7 mouse cellular contexts compared by ENCODE assay signal in genomic region chr8:70234781-70235128, GRCm38 (mm10). TPM values are rescaled to one million over a fixed set of nuclear protein-coding genes. Genes with fewer than 3 reads are reported as not detected.
DNase-seq lines count a peak whose midpoint lies in the region; ATAC-seq and TF ChIP-seq lines count a peak whose summit lies in the region.

No protein-coding gene starts in this region.

- peaks cover 18% of the 10 kb centered on the region for H3K36me3 ChIP-seq in lung, embryonic 16.5 days (ENCODE audit: control insufficient read depth, insufficient read depth, low read length)
- H3K36me3 ChIP-seq in forebrain, embryonic 11.5 days (ENCODE audit: control insufficient read depth, insufficient read depth, low read length): peaks cover 12% of the 10 kb centered on the region; the same call in 1 of the 2 replicates
- peaks cover 52% of the 10 kb centered on the region for H3K36me3 ChIP-seq in limb, embryonic 12.5 days
- H3K36me3 ChIP-seq in small intestine, adult 2 months (ENCODE audit: control insufficient read depth, insufficient read depth, low read length): peaks cover 17% of the 10 kb centered on the region

- no peaks in the 10 kb centered on the region for H3K27me3 ChIP-seq in lung, embryonic 16.5 days (ENCODE audit: control insufficient read depth, insufficient read depth, low read depth, low read length)
- no peaks in the 10 kb centered on the region for H3K27me3 ChIP-seq in forebrain, embryonic 11.5 days (ENCODE audit: control insufficient read depth, insufficient read depth, low read length)
- H3K27me3 ChIP-seq in limb, embryonic 12.5 days: no peaks in the 10 kb centered on the region
- no peaks in the 10 kb centered on the region for H3K27me3 ChIP-seq in small intestine, adult 2 months (ENCODE audit: control insufficient read depth, insufficient read depth, low read length)

- no peak for TF ChIP-seq CTCF in small intestine, adult 2 months (IDR thresholded peaks at IDR 0.05; ENCODE audit: extremely low read depth, insufficient read length, insufficient replicate concordance, low read depth, low read length)

- no peak for ATAC-seq in lung, embryonic 16.5 days (ENCODE audit: low read depth)
- no peak; the same call in 1 of the 2 replicates for ATAC-seq in forebrain, embryonic 11.5 days (replicated peaks; ENCODE audit: low FRiP score)
- ATAC-seq in limb, embryonic 12.5 days (ENCODE audit: insufficient number of reproducible peaks, insufficient read depth, low FRiP score, low TSS enrichment, low read depth): no peak; the same call in 1 of the 2 replicates

- H3K4me1 ChIP-seq in lung, embryonic 16.5 days (replicated peaks; ENCODE audit: control insufficient read depth, insufficient read depth, low read length): peaks cover 13% of the 10 kb centered on the region
- H3K4me1 ChIP-seq in forebrain, embryonic 11.5 days (replicated peaks; ENCODE audit: control insufficient read depth, insufficient read depth, low read length): peaks cover 10% of the 10 kb centered on the region
- peaks cover 19% of the 10 kb centered on the region for H3K4me1 ChIP-seq in limb, embryonic 12.5 days (replicated peaks)
- H3K4me1 ChIP-seq in small intestine, adult 2 months (ENCODE audit: control insufficient read depth, insufficient read depth, insufficient read length, low read length): peaks cover 4% of the 10 kb centered on the region; the same call in 1 of the 2 replicates

- WGBS in lung, embryonic 16.5 days: under 1% methylated on average over 15 of the region's 15 CpGs
- 1% methylated on average over 15 of the region's 15 CpGs for WGBS in forebrain, embryonic 11.5 days
- WGBS in limb, embryonic 12.5 days: under 1% methylated on average over 15 of the region's 15 CpGs
- WGBS in small intestine, adult 2 months: 1% methylated on average over 15 of the region's 15 CpGs

- no peak for DNase-seq in lung, postnatal 10 days
- no peak for DNase-seq in forebrain, embryonic 11.5 days (ENCODE audit: low spot score)
- no peak for DNase-seq in embryo, embryonic 10.5 days (ENCODE audit: low spot score)
- DNase-seq in left cerebral cortex, postnatal 36 days (ENCODE audit: low spot score in 2 of 2): no peak

- H3K9me3 ChIP-seq in lung, embryonic 16.5 days (ENCODE audit: control insufficient read depth, low read length): no peaks in the 10 kb centered on the region
- no peaks in the 10 kb centered on the region for H3K9me3 ChIP-seq in forebrain, embryonic 11.5 days (ENCODE audit: control insufficient read depth, low read length)
- H3K9me3 ChIP-seq in limb, embryonic 12.5 days: no peaks in the 10 kb centered on the region

- H3K9ac ChIP-seq in lung, embryonic 16.5 days (ENCODE audit: low read length): peak overlapping the region; percentile 90
- peak overlapping the region; percentile 80 for H3K9ac ChIP-seq in forebrain, embryonic 11.5 days (ENCODE audit: low read length)
- H3K9ac ChIP-seq in limb, embryonic 12.5 days (replicated peaks): peak overlapping the region; percentile 81

- TF ChIP-seq POLR2A in small intestine, adult 2 months (IDR thresholded peaks at IDR 0.05; ENCODE audit: low read depth, low read length): no peak

- intact Hi-C loops in left cerebral cortex, postnatal 36 days (cut with DNase I): loop anchor here (5.0 to 10.0 kb wide), 2 partner anchors 42 to 320 kb away; no protein-coding TSS in a partner anchor

- H3K27ac ChIP-seq in lung, embryonic 16.5 days (ENCODE audit: low read length): peak overlapping the region; percentile 96
- H3K27ac ChIP-seq in forebrain, embryonic 11.5 days (ENCODE audit: low read depth, low read length): peak overlapping the region; percentile 70
- peak overlapping the region; percentile 91 for H3K27ac ChIP-seq in limb, embryonic 12.5 days
- H3K27ac ChIP-seq in small intestine, adult 2 months (ENCODE audit: insufficient read depth, low read depth, low read length): peak overlapping the region; percentile 7; the same call in 1 of the 2 replicates

- peak overlapping the region; percentile 69 for H3K4me2 ChIP-seq in lung, embryonic 16.5 days (ENCODE audit: low read depth, low read length)
- H3K4me2 ChIP-seq in forebrain, embryonic 11.5 days (ENCODE audit: low read depth, low read length, severe bottlenecking): peak overlapping the region; percentile 70
- H3K4me2 ChIP-seq in limb, embryonic 12.5 days: peak overlapping the region; percentile 96

- peak overlapping the region; percentile 74 for H3K4me3 ChIP-seq in lung, embryonic 16.5 days (ENCODE audit: low read length)
- peak overlapping the region; percentile 67 for H3K4me3 ChIP-seq in forebrain, embryonic 11.5 days (ENCODE audit: low read depth, low read length)
- peak overlapping the region; percentile 80 for H3K4me3 ChIP-seq in limb, embryonic 12.5 days (replicated peaks)
- H3K4me3 ChIP-seq in small intestine, adult 2 months (ENCODE audit: low read depth, low read length): peak overlapping the region; percentile 66

RNA-seq across cellular contexts. Expression of gene Armc6, which starts 0.5 kb away (rescaled TPM):
- polyA plus RNA-seq in lung, embryonic 16.5 days (2015; fragmentation: Nextera tagmentation; extraction: Ambion mirVana): 22.4 and 24.5 TPM in 2 replicates
- polyA plus RNA-seq in forebrain, embryonic 11.5 days (2014; fragmentation: Nextera tagmentation; extraction: Ambion mirVana): 31.2 and 35.7 TPM in 2 replicates
- polyA plus RNA-seq in limb, embryonic 12.5 days (2016; fragmentation: Nextera tagmentation; extraction: Ambion mirVana): 22.5 and 26.4 TPM in 2 replicates
- polyA plus RNA-seq in small intestine, adult 2 months (2012; rRNA removed): 11.6 and 17.9 TPM in 2 replicates
- 10 to 100 TPM; 37.4 to 42.2 TPM for total RNA-seq in left cerebral cortex, postnatal 36 days (2021)

RNA-seq across cellular contexts. Expression of gene Sugp2, which starts 0.7 kb away (rescaled TPM):
- 29.9 and 30.9 TPM in 2 replicates for polyA plus RNA-seq in lung, embryonic 16.5 days (2015; fragmentation: Nextera tagmentation; extraction: Ambion mirVana)
- polyA plus RNA-seq in forebrain, embryonic 11.5 days (2014; fragmentation: Nextera tagmentation; extraction: Ambion mirVana): 60.4 and 74.7 TPM in 2 replicates
- polyA plus RNA-seq in limb, embryonic 12.5 days (2016; fragmentation: Nextera tagmentation; extraction: Ambion mirVana): 48.3 and 50.7 TPM in 2 replicates
- polyA plus RNA-seq in small intestine, adult 2 months (2012; rRNA removed): 8.5 and 23.4 TPM in 2 replicates
- 100 to 1,000 TPM; 105 to 126 TPM for total RNA-seq in left cerebral cortex, postnatal 36 days (2021)

RNA-seq across cellular contexts. Expression of gene Slc25a42, which starts 22.6 kb away (rescaled TPM):
- polyA plus RNA-seq in lung, embryonic 16.5 days (2015; fragmentation: Nextera tagmentation; extraction: Ambion mirVana): 5.1 and 5.2 TPM in 2 replicates
- polyA plus RNA-seq in forebrain, embryonic 11.5 days (2014; fragmentation: Nextera tagmentation; extraction: Ambion mirVana): 1.9 and 2.5 TPM in 2 replicates
- 2.4 and 3.5 TPM in 2 replicates for polyA plus RNA-seq in limb, embryonic 12.5 days (2016; fragmentation: Nextera tagmentation; extraction: Ambion mirVana)
- 16.7 and 23.2 TPM in 2 replicates for polyA plus RNA-seq in small intestine, adult 2 months (2012; rRNA removed)
- total RNA-seq in left cerebral cortex, postnatal 36 days (2021): 10 to 100 TPM; 29.7 to 45.9 TPM

RNA-seq across cellular contexts. Expression of gene Homer3, which starts 47.9 kb away (rescaled TPM):
- 60.0 and 66.8 TPM in 2 replicates for polyA plus RNA-seq in lung, embryonic 16.5 days (2015; fragmentation: Nextera tagmentation; extraction: Ambion mirVana)
- 87.6 and 91.4 TPM in 2 replicates for polyA plus RNA-seq in forebrain, embryonic 11.5 days (2014; fragmentation: Nextera tagmentation; extraction: Ambion mirVana)
- 88.9 and 92.6 TPM in 2 replicates for polyA plus RNA-seq in limb, embryonic 12.5 days (2016; fragmentation: Nextera tagmentation; extraction: Ambion mirVana)
- 4.8 and 9.4 TPM in 2 replicates for polyA plus RNA-seq in small intestine, adult 2 months (2012; rRNA removed)
- total RNA-seq in left cerebral cortex, postnatal 36 days (2021): 1 to 10 TPM; 9.1 to 9.6 TPM

Comparison
In these comparisons a context has a peak if more than half of its experiments do, and no peak if none do; other contexts are left out.
1. H3K27ac ChIP-seq: peak in every context shown above with its lines; median percentile 96 in lung, embryonic 16.5 days; 91 in limb, embryonic 12.5 days; 70 in forebrain, embryonic 11.5 days; 7 in small intestine, adult 2 months.